Mouse (Mus musculus): ENCODE measurements at regions not wholly inside any gene's neighbourhood (a gene's known extent, or its start where the extent isn't known, plus 50 kb on each side); places are given as distances from the start of the nearest gene placed in this dataset.

DNA sequence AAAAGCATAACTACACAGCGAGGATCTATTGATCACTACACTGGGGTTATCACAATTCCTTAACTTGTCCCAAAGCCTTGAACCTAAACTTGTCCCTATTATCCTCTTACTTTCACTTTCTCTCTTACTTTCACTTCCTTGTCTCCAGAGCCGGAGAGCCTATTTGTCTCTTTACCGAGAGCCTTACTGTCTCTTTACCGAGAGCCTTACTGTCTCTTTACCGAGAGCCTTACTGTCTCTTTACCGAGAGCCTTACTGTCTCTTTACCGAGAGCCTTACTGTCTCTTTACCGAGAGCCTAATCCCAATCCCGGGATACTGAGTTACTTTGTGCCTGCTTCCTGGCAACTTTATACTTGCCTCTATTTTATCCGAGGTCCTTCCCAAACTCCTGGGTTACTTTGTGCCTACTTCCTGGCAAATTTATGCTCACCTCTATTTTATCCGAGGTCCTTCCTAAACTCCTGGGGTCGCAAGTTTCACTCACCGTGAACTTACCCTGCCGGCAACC lies 335.3 kb upstream of the Ccng1 start:
- DNase-seq (ENCODE audit: low read depth in 2 of 2, low spot score in 2 of 2), result peak; percentile 1 to 4

DNA sequence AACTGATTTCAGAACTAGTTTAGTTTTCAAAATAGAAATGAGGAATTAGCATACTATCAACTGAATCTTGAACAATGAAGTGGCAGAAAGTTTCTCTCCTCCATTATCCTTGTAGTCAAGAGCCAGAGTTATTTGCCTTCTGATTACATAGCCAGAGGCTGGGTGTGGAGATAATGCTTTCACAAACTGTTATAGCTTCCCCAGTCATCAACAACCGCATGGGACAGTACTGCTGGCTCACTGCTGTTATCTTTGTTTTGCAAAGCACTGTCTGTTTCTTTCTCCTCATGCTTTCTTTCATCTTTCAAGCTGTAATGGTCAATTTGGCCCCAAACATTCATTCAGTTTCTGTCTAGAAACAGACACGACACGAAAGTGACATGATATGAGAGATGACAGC lies 308.5 kb upstream of the Ccng1 start:
- DNase-seq (ENCODE audit: low read depth in 2 of 2, low spot score in 2 of 2), result no peak

DNA sequence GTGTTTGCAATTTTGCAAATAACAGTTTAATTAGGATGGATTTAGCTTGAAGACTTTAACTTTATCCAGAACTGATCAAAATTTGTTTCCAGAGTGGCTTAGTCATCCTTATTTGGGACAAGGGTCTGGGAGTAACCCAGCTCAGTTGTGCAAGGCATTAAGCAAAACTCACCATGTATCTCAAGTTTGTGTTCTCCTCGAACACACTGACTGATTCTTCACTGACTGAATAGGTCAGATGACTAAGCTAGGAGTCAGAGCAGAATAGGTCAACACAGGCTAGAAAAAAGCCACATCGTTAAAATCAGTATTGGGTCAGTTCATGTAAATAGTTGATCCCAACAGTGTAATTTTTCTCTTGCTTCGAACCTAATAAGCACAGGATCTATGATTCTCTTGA lies 302.7 kb upstream of the Ccng1 start:
- DNase-seq (ENCODE audit: low read depth in 2 of 2, low spot score in 2 of 2), result no peak

DNA sequence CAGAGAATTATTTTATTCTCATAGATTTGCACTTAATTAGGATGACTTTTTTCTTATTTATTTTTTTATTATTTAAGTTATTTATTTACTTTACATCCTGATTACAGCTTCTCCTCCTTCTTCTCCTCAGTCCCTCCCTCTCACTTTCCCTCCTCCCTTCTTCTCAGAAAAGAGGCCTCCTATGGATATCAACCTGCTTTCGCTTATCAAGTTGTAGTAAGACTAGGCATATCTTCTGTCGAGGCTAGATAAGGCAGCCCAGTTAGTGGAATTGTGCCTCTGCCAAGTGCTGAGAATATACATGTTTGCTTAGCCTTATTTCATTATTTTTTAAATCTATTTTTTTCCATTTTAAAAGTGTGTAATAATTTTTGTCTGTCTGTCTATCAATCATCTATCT lies 274.9 kb upstream of the Ccng1 start:
- no peak for DNase-seq (ENCODE audit: low read depth in 2 of 2, low spot score in 2 of 2)

DNA sequence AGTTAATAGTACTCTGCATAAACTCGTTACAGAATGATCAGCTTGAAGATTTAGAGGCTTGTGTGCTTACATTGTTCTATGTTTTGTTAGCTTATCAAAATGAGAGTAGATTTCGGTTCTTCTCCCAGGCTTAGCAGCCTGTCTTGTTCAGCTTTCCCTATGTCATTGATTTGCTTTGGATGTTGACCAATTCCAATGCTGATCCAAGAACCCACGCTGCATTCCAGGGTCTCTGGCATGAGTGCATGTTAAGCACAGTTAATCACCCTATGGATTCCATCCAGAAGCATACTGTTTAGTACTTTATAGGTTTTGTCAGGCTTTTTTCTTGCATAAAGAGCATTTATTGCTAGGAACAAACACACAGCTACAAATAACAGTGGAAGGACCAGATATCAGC lies 255.0 kb upstream of the Ccng1 start:
- DNase-seq (ENCODE audit: low read depth in 2 of 2, low spot score in 2 of 2), result no peak

DNA sequence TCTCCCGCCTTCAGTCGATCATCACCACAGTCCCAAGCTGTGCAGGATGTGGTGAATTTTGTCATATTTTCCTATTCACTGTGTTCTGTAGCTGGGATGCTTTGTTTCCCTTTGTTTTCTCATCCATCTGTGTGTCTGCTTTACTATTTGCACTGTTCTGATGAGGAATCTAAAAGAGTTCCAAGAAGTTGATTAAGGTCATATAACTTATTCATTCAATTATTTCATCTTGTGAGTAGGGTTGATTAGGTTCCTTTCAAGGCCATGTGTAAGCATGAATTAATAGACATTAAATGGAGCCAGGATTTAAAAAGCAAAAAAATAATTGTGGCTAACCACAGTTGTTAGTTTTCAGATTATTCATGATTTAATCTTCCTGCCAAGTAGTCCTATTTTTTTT lies 217.7 kb upstream of the Ccng1 start:
- no peak for DNase-seq (ENCODE audit: low read depth in 2 of 2, low spot score in 2 of 2)

DNA sequence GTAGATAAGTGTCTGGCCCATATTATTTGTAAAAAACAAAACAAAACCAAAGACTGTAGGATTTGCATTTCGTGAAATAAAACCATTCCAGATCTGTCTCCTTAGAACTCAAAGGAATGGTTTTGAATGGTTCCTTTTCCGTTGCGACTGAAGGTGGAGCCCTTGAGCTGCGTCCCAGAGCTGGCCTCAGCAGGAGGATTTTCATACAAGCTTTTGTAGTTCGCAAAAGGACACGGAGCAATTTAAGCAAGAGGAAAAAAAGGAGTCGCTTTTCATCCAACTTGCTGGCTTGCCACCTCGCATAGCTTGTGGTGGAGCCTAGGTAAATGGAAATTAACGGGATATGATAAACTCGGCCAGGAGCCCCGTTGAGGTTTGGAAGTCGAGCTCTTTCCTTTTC lies 172.1 kb upstream of the Ccng1 start:
- DNase-seq (ENCODE audit: low read depth in 2 of 2, low spot score in 2 of 2), result no peak

DNA sequence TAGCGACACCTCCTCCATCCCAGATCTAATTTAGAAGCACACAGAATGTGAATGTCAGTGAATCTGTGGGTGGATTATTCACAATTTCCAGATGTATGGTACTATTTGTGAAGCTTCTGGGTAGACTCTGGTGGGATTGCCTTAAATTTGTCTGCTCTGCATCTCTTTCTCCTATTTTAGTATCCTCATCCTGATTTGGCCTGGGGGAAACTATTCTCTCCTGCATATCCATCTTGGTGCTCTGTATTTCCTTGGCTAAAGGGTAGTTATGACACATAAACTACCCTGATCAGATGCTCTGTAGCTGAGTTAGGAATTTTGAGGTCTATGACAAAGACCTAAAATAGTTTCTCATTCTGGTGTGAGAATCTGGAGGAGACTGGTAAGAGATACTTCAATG lies 136.4 kb upstream of the Ccng1 start:
- no peak for DNase-seq (ENCODE audit: low read depth in 2 of 2, low spot score in 2 of 2)

DNA sequence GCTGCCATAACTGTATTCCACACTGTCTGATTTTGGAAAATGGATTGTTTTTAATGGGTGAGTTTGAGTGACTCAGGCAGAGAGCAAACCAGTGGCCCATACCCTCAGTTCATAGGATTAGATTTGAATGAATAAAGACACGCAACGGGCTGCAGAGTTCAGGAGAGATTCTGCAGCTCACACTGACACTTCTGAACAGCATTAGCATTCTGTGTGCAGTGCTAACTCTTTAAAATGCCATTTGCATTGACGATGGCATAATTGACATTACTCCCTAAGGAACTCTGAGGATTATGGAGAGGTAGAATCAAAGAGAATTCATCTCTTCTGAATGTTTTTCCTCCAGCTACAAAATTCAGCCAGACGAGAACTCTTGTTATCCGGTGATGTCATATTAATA lies 129.4 kb upstream of the Ccng1 start:
- DNase-seq (ENCODE audit: low read depth in 2 of 2, low spot score in 2 of 2), result no peak

DNA sequence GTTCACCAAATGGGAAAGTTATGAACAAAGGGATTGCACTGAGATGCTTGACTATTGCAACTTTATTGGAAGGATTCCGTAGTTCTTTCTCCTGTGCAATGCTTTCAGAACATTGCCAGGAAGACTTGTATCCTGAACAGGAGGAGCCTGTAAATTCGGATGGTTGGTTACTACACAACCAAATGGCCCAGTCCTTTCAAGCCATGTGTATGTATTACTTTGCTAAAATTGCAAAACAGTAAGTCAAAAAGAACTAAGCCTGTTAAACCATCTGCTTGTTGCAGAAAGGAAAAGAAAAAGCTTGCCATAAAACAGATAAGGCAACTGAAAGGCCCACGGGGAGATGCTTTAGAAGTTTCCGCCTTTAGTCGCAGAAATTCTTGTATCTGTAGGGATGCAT lies 124.5 kb upstream of the Ccng1 start:
- no peak for DNase-seq (ENCODE audit: low read depth in 2 of 2, low spot score in 2 of 2)

DNA sequence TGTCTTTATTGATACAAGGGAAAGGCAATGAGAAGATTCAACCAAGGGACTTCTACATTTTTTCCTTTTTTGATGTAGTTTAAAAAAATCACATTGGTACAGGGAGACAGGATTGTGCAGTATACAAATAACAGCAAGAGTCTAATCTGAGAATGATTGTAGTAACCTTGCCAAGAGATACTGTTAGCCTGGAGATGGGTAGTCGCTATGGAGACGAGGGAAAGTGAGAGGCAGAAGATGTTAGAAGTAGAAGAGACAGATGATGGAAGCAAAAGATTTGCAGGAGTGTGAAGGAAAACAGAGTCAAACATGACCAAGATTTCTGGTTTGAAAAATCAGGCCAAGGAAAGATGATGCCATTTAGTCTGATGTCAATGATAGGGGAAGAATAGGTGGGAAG lies 117.9 kb upstream of the Ccng1 start:
- no peak for DNase-seq (ENCODE audit: low read depth in 2 of 2, low spot score in 2 of 2)

DNA sequence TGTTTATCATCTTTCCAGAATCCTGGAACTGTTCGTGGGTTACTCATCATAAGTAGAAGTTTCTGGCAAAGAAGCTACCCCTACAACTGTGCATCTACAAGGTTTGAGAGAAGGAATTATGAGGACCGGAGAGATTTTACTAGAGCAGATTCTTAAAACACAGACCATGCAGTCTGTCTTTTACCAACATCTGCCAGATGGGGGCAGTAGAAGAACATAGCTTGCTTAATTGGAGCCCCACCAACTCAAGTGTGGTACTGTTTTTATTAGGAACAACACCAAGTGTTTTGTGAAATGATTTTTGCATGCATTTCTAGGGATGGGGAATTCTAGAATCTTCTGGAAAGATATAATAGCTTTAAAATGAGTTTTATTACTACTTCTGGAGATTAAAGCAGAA lies 110.6 kb upstream of the Ccng1 start:
- no peak for DNase-seq (ENCODE audit: low read depth in 2 of 2, low spot score in 2 of 2)

DNA sequence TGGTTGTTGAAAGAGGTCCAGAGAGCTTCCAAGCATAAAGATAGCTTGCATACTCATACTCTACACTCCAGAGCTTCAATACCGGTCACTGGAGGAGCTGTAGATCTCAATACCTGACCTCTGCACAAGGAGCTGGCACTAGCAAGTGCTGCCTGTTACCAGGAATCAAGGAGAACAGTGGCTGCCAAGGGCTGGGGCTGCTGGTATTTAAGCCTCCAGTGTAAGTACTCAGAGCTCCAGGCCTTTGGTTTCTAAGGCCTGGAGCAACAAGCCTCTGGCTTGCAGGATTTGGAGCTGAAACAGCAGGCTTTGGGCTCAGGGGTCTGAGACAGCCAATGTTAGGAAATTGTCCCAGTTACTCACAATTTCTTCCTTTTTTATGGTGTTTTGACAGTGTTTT lies 96.2 kb upstream of the Ccng1 start:
- no peak for DNase-seq (ENCODE audit: low read depth in 2 of 2, low spot score in 2 of 2)

DNA sequence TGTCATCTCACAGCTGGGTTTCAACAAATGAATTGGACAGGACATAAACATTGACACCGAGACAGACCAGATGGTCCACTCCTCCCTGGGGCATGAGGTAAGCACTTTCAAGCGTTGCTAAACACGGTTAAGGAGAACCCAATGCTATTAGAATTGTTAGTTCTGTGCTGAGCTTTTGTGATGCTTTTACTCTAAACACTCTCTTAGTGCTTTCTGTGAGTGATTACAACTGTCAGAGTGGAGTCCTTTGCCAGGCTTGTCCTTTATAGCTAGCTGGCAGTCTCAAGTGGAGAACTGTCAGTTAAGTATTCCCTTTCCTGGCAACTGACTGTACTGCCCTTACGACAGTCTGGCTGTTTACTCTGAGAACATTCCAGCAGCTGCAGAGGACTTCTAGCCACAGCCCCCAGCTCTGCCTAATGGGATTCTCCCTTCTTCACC lies 95.6 kb upstream of the Ccng1 start:
- DNase-seq (ENCODE audit: low read depth in 2 of 2, low spot score in 2 of 2), result no peak

DNA sequence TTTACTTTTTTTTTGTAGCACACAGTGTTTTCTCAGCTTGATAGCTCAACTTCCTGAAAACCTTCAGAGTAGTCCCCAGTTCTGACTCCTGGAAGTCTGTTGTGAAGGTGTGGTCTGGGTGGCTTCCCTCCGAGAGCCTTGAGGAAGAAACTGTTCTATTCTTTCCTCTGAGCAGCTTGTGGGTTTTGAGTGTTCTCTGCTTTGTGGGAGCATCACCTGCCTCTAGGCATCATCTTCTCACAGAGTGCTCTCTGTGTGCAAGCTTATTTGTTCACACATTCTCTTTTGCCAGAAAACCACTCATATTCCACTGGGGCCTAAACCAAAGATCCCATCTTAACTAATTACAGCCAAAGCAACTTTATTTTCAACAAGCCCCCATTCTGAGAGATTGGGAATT lies 91.5 kb upstream of the Ccng1 start:
- no peak for DNase-seq (ENCODE audit: low read depth in 2 of 2, low spot score in 2 of 2)

DNA sequence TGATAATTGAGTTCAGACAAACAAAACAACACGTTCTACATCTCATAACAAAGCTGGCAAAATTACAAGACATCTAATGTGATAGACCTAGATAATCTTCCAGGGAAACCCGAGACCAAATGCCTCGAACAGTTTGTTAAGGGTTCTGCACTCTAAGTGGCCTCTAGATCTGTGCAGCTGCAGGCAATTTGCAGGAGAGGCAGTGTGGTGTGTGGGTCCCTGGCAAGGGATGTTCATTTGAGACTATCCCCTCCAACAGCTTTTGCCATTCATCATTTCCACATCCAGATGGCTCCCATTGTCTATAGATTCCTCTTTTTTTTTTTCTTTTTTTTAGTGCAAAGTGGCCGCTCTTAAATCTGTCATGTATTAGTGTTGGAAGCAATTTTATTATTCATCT lies 80.3 kb upstream of the Ccng1 start:
- no peak for DNase-seq (ENCODE audit: low read depth in 2 of 2, low spot score in 2 of 2)
